ENCODE assay signal across 22 mouse cellular contexts in genomic region chr10:45500259-45500658, GRCm38 (mm10). TPM values are rescaled to one million over a fixed set of nuclear protein-coding genes. Genes with fewer than 3 reads are reported as not detected.
DNase-seq lines count a peak whose midpoint lies in the region; ATAC-seq and TF ChIP-seq lines count a peak whose summit lies in the region.
"Had no signal": no experiment of that assay in that cellular context is flagged by ENCODE, and none has a peak within 500 bp of the region (broad histone marks: within the 10 kb centered on the region; RNA-seq: fewer than 3 reads in every experiment).

No protein-coding gene starts in this region.

- no peak overlapping the region for H3K4me3 ChIP-seq in forebrain, embryonic 12.5 days (replicated peaks)
- no peak overlapping the region for H3K4me3 ChIP-seq in forebrain, embryonic 10.5 days
- no peak overlapping the region for H3K4me3 ChIP-seq in hindbrain, postnatal 0 days (ENCODE audit: low read length)
- H3K4me3 ChIP-seq in hindbrain, embryonic 12.5 days, result no peak overlapping the region
- H3K4me3 ChIP-seq in forebrain, postnatal 0 days (ENCODE audit: low read depth, low read length), result no peak overlapping the region
- H3K4me3 ChIP-seq: embryonic facial prominence, embryonic 10.5 days; hindbrain, embryonic 15.5 days had no signal

- H3K36me3 ChIP-seq in forebrain, embryonic 12.5 days (replicated peaks), result no peaks in the 10 kb centered on the region
- H3K36me3 ChIP-seq in forebrain, embryonic 10.5 days (replicated peaks), result no peaks in the 10 kb centered on the region
- no peaks in the 10 kb centered on the region for H3K36me3 ChIP-seq in hindbrain, postnatal 0 days (ENCODE audit: insufficient read depth, low read length)
- no peaks in the 10 kb centered on the region for H3K36me3 ChIP-seq in hindbrain, embryonic 12.5 days
- no peaks in the 10 kb centered on the region for H3K36me3 ChIP-seq in forebrain, postnatal 0 days (ENCODE audit: insufficient read depth)
- H3K36me3 ChIP-seq: embryonic facial prominence, embryonic 10.5 days; hindbrain, embryonic 15.5 days had no signal

- 82% methylated on average over 1 of the region's 1 CpGs for WGBS in forebrain, embryonic 12.5 days
- 81% methylated on average over 1 of the region's 1 CpGs for WGBS in forebrain, embryonic 10.5 days
- 60% methylated on average over 1 of the region's 1 CpGs for WGBS in hindbrain, postnatal 0 days
- 92% methylated on average over 1 of the region's 1 CpGs for WGBS in hindbrain, embryonic 12.5 days
- 67% methylated on average over 1 of the region's 1 CpGs for WGBS in forebrain, postnatal 0 days

- TF ChIP-seq POLR2A in brain, embryonic 14.5 days (IDR thresholded peaks at IDR 0.05; ENCODE audit: borderline replicate concordance, extremely low read depth, insufficient read depth, insufficient read length, poor library complexity, severe bottlenecking), result no peak

- H3K27me3 ChIP-seq in forebrain, embryonic 12.5 days, result peaks cover 6% of the 10 kb centered on the region; the same call in 1 of the 2 replicates
- H3K27me3 ChIP-seq in forebrain, embryonic 10.5 days (ENCODE audit: poor library complexity, severe bottlenecking), result no peaks in the 10 kb centered on the region
- H3K27me3 ChIP-seq in hindbrain, postnatal 0 days (ENCODE audit: insufficient read depth, low read length), result no peaks in the 10 kb centered on the region
- no peaks in the 10 kb centered on the region for H3K27me3 ChIP-seq in hindbrain, embryonic 12.5 days
- H3K27me3 ChIP-seq in forebrain, postnatal 0 days (ENCODE audit: insufficient read depth, low read length), result no peaks in the 10 kb centered on the region
- H3K27me3 ChIP-seq: hindbrain, embryonic 15.5 days had no signal

- no peaks in the 10 kb centered on the region for H3K4me1 ChIP-seq in forebrain, embryonic 12.5 days
- H3K4me1 ChIP-seq in forebrain, embryonic 10.5 days, result no peaks in the 10 kb centered on the region
- no peaks in the 10 kb centered on the region for H3K4me1 ChIP-seq in hindbrain, postnatal 0 days (ENCODE audit: insufficient read depth, low read length)
- H3K4me1 ChIP-seq in hindbrain, embryonic 12.5 days, result no peaks in the 10 kb centered on the region
- no peaks in the 10 kb centered on the region for H3K4me1 ChIP-seq in forebrain, postnatal 0 days (ENCODE audit: insufficient read depth)
- H3K4me1 ChIP-seq: embryonic facial prominence, embryonic 10.5 days; hindbrain, embryonic 15.5 days had no signal

- no peak overlapping the region for H3K4me2 ChIP-seq in forebrain, embryonic 12.5 days
- no peak overlapping the region for H3K4me2 ChIP-seq in hindbrain, postnatal 0 days (ENCODE audit: low read depth, low read length)
- H3K4me2 ChIP-seq in hindbrain, embryonic 12.5 days (replicated peaks), result no peak overlapping the region
- no peak overlapping the region for H3K4me2 ChIP-seq in forebrain, postnatal 0 days (ENCODE audit: low read depth)
- H3K4me2 ChIP-seq: hindbrain, embryonic 15.5 days had no signal

- H3K9ac ChIP-seq in forebrain, embryonic 12.5 days, result no peak overlapping the region
- no peak overlapping the region for H3K9ac ChIP-seq in hindbrain, postnatal 0 days (replicated peaks; ENCODE audit: low read length)
- no peak overlapping the region for H3K9ac ChIP-seq in hindbrain, embryonic 12.5 days
- no peak overlapping the region for H3K9ac ChIP-seq in forebrain, postnatal 0 days
- H3K9ac ChIP-seq: hindbrain, embryonic 15.5 days had no signal

- H3K9me3 ChIP-seq in forebrain, embryonic 12.5 days, result no peaks in the 10 kb centered on the region
- no peaks in the 10 kb centered on the region for H3K9me3 ChIP-seq in forebrain, embryonic 10.5 days
- no peaks in the 10 kb centered on the region for H3K9me3 ChIP-seq in hindbrain, postnatal 0 days (ENCODE audit: low read length)
- H3K9me3 ChIP-seq in hindbrain, embryonic 12.5 days (replicated peaks), result no peaks in the 10 kb centered on the region
- H3K9me3 ChIP-seq in forebrain, postnatal 0 days (ENCODE audit: low read length), result no peaks in the 10 kb centered on the region
- H3K9me3 ChIP-seq: embryonic facial prominence, embryonic 10.5 days; hindbrain, embryonic 15.5 days had no signal

- no peak for TF ChIP-seq CTCF in hindbrain, postnatal 0 days (IDR thresholded peaks at IDR 0.05; ENCODE audit: low read depth)
- TF ChIP-seq CTCF in brain, embryonic 14.5 days (IDR thresholded peaks at IDR 0.05; ENCODE audit: borderline replicate concordance, extremely low read depth, insufficient read depth, insufficient read length), result no peak
- no peak for TF ChIP-seq CTCF in forebrain, postnatal 0 days (IDR thresholded peaks at IDR 0.05; ENCODE audit: low read depth)

- no peak for DNase-seq in forebrain, embryonic 10.5 days (ENCODE audit: extremely low spot score, low spot score)
- DNase-seq in hindbrain, postnatal 0 days (ENCODE audit: low spot score), result peak; percentile 37
- DNase-seq in brain, embryonic 14.5 days (ENCODE audit: low read depth), result peak; percentile 86
- peak; percentile 14 for DNase-seq in forebrain, postnatal 0 days
- DNase-seq in urinary bladder, postnatal 36 days (ENCODE audit: low spot score in 2 of 2), result no peak
- DNase-seq in kidney, postnatal 36 days, result no peak
- DNase-seq: adrenal gland, adult 2 months; adrenal gland, postnatal 25 days; cerebellum, adult 2 months; cerebellum, postnatal 10 days; gastrocnemius, postnatal 14 days; heart, postnatal 4 days; kidney, adult 11 months had no signal

- peak; percentile 23; the same call in 1 of the 2 replicates for ATAC-seq in forebrain, embryonic 12.5 days (ENCODE audit: low FRiP score)
- ATAC-seq in hindbrain, postnatal 0 days, result 0 out of 2 replicates have a peak, but pooled peaks have one; percentile 29
- ATAC-seq in hindbrain, embryonic 12.5 days (ENCODE audit: low FRiP score), result no peak
- ATAC-seq in forebrain, postnatal 0 days, result peak; percentile 55
- ATAC-seq: activated CD4-positive, CD25-positive, alpha-beta regulatory T cell, adult 4 months; inflammation-experienced regulatory T-cells, adult 6 months had no signal

- no peak overlapping the region for H3K27ac ChIP-seq in forebrain, embryonic 12.5 days
- no peak overlapping the region for H3K27ac ChIP-seq in forebrain, embryonic 10.5 days
- no peak overlapping the region for H3K27ac ChIP-seq in hindbrain, postnatal 0 days
- H3K27ac ChIP-seq in hindbrain, embryonic 12.5 days, result no peak overlapping the region
- no peak overlapping the region for H3K27ac ChIP-seq in forebrain, postnatal 0 days (ENCODE audit: low read depth, low read length)
- H3K27ac ChIP-seq: embryonic facial prominence, embryonic 10.5 days; hindbrain, embryonic 15.5 days had no signal

RNA-seq across cellular contexts. Expression of gene Lin28b, which starts 14.1 kb away (rescaled TPM):
- polyA plus RNA-seq in forebrain, embryonic 12.5 days (2016; fragmentation: Nextera tagmentation; extraction: Ambion mirVana), result 16.1 and 16.3 TPM in 2 replicates
- polyA plus RNA-seq in forebrain, embryonic 10.5 days (2016; fragmentation: Nextera tagmentation; extraction: Ambion mirVana), result 54.2 and 59.3 TPM in 2 replicates
- total RNA-seq in hindbrain, postnatal 0 days (2014; rRNA removed), result 6.7 and 8.0 TPM in 2 replicates
- polyA plus RNA-seq in hindbrain, postnatal 0 days (2015; fragmentation: Nextera tagmentation; extraction: Ambion mirVana), result 3.6 and 4.5 TPM in 2 replicates
- polyA plus RNA-seq in hindbrain, embryonic 12.5 days (2016; fragmentation: Nextera tagmentation; extraction: Ambion mirVana), result 11.1 and 12.7 TPM in 2 replicates
- 13.4 and 15.1 TPM in 2 replicates for polyA plus RNA-seq in brain, embryonic 14.5 days (2012; rRNA removed)
- total RNA-seq in forebrain, postnatal 0 days (2014; rRNA removed), result 5.7 and 9.0 TPM in 2 replicates
- 1.2 and 2.2 TPM in 2 replicates for polyA plus RNA-seq in forebrain, postnatal 0 days (2015; fragmentation: Nextera tagmentation; extraction: Ambion mirVana)
- total RNA-seq: adrenal gland, adult 2 months; gastrocnemius, adult 18-20 months; gastrocnemius, postnatal 14 days; MEL had no signal
- polyA plus RNA-seq: adrenal gland, adult 2 months; gonadal fat pad, adult 2 months had no signal

Comparison
In these comparisons a context has a peak if more than half of its experiments do, and no peak if none do; other contexts are left out.
1. DNase-seq: peak in hindbrain, postnatal 0 days (single experiment), brain, embryonic 14.5 days (single experiment) and forebrain, postnatal 0 days (single experiment); none in forebrain, embryonic 10.5 days (single experiment), urinary bladder, postnatal 36 days (0 of 2) and kidney, postnatal 36 days (0 of 2).